Mouse (Mus musculus) embryonic facial prominence, embryonic 11.5 days (tissue): ENCODE results near the gene Slc7a3. TPM values are rescaled to one million over a fixed set of nuclear protein-coding genes. Genes with fewer than 3 reads are reported as not detected.

Source experiments
- ATAC-seq: fragments of 200-750 bp; cut with Nextera tagmentation; replicated peaks from 2 replicates; pipeline ENCODE4 v1.8.0; 2017; ENCODE audit warnings: low read depth; ENCODE audit not compliant: insufficient number of reproducible peaks, low FRiP score, low TSS enrichment
- DNase-seq: peaks from one replicate; pipeline ENCODE4 v3.0.0-alpha.2; 2015; ENCODE audit warnings: low spot score
- H3K27ac ChIP-seq: fragments of 300-500 bp; sonication (generic); replicated peaks from 2 replicates; pipeline ENCODE4 v1.5.1; 2014; ENCODE audit warnings: mild to moderate bottlenecking, low read depth, low read length, control low read depth
- H3K27me3 ChIP-seq: fragments of 300-500 bp; sonication (generic); 2 replicates; pipeline ENCODE4 v1.6.1; 2014; ENCODE audit warnings: mild to moderate bottlenecking, low read length, moderate library complexity, mixed read lengths; ENCODE audit not compliant: control insufficient read depth, insufficient read depth
- H3K36me3 ChIP-seq: fragments of 300-500 bp; sonication (generic); replicated peaks from 2 replicates; pipeline ENCODE4 v1.6.1; 2014; ENCODE audit warnings: low read depth, mild to moderate bottlenecking, low read length, moderate library complexity, mixed read lengths; ENCODE audit not compliant: control insufficient read depth, insufficient read depth
- H3K4me1 ChIP-seq: fragments of 300-500 bp; sonication (generic); 2 replicates; pipeline ENCODE4 v1.6.1; 2014; ENCODE audit warnings: low read length, mixed read lengths; ENCODE audit not compliant: control insufficient read depth, insufficient read depth
- H3K4me2 ChIP-seq: fragments of 300-500 bp; sonication (generic); 2 replicates; pipeline ENCODE4 v1.6.1; 2014; ENCODE audit warnings: low read depth, mild to moderate bottlenecking, control low read depth, low read length, moderate library complexity
- H3K4me3 ChIP-seq: fragments of 300-500 bp; sonication (generic); 2 replicates; pipeline ENCODE4 v1.5.1; 2014; ENCODE audit warnings: low read depth, low read length, control low read depth
- H3K9ac ChIP-seq: fragments of 300-500 bp; sonication (generic); replicated peaks from 2 replicates; pipeline ENCODE4 v1.6.1; 2014; ENCODE audit warnings: mild to moderate bottlenecking, control low read depth, low read length
- H3K9me3 ChIP-seq: fragments of 300-500 bp; sonication (generic); replicated peaks from 2 replicates; pipeline ENCODE4 v1.6.1; 2016; ENCODE audit warnings: mild to moderate bottlenecking, low read length, inconsistent platforms, mixed read lengths; ENCODE audit not compliant: control insufficient read depth
- WGBS: fragments of 180-500 bp; shearing (Covaris S2); extraction: QIAGEN DNeasy Blood & Tissue Kit; methylation state at CpG from one replicate; pipeline ENCODE4 v1.1.7; 2014; 5-methylcytosine and 5-hydroxymethylcytosine counted together
- polyA plus RNA-seq: library from polyadenylated mRNA; unstranded; fragments of >200 nt; fragmentation: Nextera tagmentation; extraction: Ambion mirVana; gene quantifications from 2 replicates; pipeline ENCODE4 v1.2.1, GENCODE M21; 2014

Slc7a3 gene
- polyA plus RNA-seq, 1 experiment from 2014 or later, result 0.84 TPM

- H3K36me3 ChIP-seq, result no peaks in the 10 kb centered on the region
- no peak overlapping the region for H3K9ac ChIP-seq
- H3K4me3 ChIP-seq, result no peak overlapping the region
- no peak overlapping the region for H3K27ac ChIP-seq
- no peak for ATAC-seq
- no peaks in the 10 kb centered on the region for H3K9me3 ChIP-seq
- H3K4me2 ChIP-seq, result no peak overlapping the region
- 46% methylated on average over 2 of the region's 2 CpGs for WGBS
- DNase-seq, result no peak
- peaks cover 5% of the 10 kb centered on the region; the same call in 1 of the 2 replicates for H3K27me3 ChIP-seq
- H3K4me1 ChIP-seq, result no peaks in the 10 kb centered on the region
These were observed 1.6 kb downstream of the Slc7a3 start for GRCm38 (mm10) chrX:101084192-101084591.

- 92% methylated on average over 1 of the region's 1 CpGs for WGBS
- Histone ChIP-seq H3K4me1 (no peaks in the 10 kb centered on the region), H3K27me3 (no peaks in the 10 kb centered on the region), H3K4me3 (no peak overlapping the region), H3K4me2 (no peak overlapping the region), H3K9me3 (no peaks in the 10 kb centered on the region), H3K27ac (no peak overlapping the region), H3K36me3 (no peaks in the 10 kb centered on the region), H3K9ac (no peak overlapping the region)
- no peak for ATAC-seq
- DNase-seq, result no peak
These were observed 20.6 kb downstream of the Slc7a3 start for GRCm38 (mm10) chrX:101065245-101065644.

- Histone ChIP-seq H3K27me3 (no peaks in the 10 kb centered on the region), H3K9me3 (no peaks in the 10 kb centered on the region), H3K4me2 (no peak overlapping the region), H3K27ac (no peak overlapping the region), H3K9ac (no peak overlapping the region), H3K4me1 (no peaks in the 10 kb centered on the region), H3K4me3 (no peak overlapping the region), H3K36me3 (no peaks in the 10 kb centered on the region)
- WGBS, result 74% methylated on average over 2 of the region's 2 CpGs
- ATAC-seq, result no peak
- no peak for DNase-seq
These were observed 22.3 kb downstream of the Slc7a3 start for GRCm38 (mm10) chrX:101063503-101063902.

GRCm38 (mm10) chrX:101059541-101059940 is 26.3 kb downstream of the Slc7a3 start, which contains the start of gene Tex11:
Gene Tex11 (minus strand): TSS chrX:101059667.
- ATAC-seq (no peak), DNase-seq (no peak)
- H3K4me2 ChIP-seq, result no peak within 1 kb of the TSS
- H3K36me3 ChIP-seq, result no peaks in the 10 kb centered on the region
- H3K4me1 ChIP-seq, result no peaks in the 10 kb centered on the region
- no peak within 1 kb of the TSS for H3K4me3 ChIP-seq
- H3K9me3 ChIP-seq, result no peaks in the 10 kb centered on the region
- no peaks in the 10 kb centered on the region for H3K27me3 ChIP-seq
- no peak within 1 kb of the TSS for H3K9ac ChIP-seq
- WGBS, result 87% methylated on average over 31 of the region's 31 CpGs
- no peak within 1 kb of the TSS for H3K27ac ChIP-seq

Other genes starting within 250 kb of the Slc7a3 start
- gene Tex11, start 26.4 kb downstream of the Slc7a3 start, polyA plus RNA-seq, result not detected in 2 replicates
- 66.2 and 67.9 TPM in 2 replicates for gene Snx12, start 136.5 kb upstream of the Slc7a3 start, polyA plus RNA-seq
- 4.3 and 4.6 TPM in 2 replicates for gene Foxo4, start 168.5 kb upstream of the Slc7a3 start, polyA plus RNA-seq
- not detected in 2 replicates for gene Gm614, start 178.0 kb upstream of the Slc7a3 start, polyA plus RNA-seq
- 3.9 and 4.1 TPM in 2 replicates for gene Il2rg, start 182.2 kb upstream of the Slc7a3 start, polyA plus RNA-seq
- gene Gm20489, start 183.0 kb upstream of the Slc7a3 start, polyA plus RNA-seq, result not detected in 2 replicates
- gene Med12, start 188.0 kb upstream of the Slc7a3 start, polyA plus RNA-seq, result 27.8 and 32.3 TPM in 2 replicates
- 14.2 and 15.6 TPM in 2 replicates for gene Nlgn3, start 213.1 kb upstream of the Slc7a3 start, polyA plus RNA-seq